Mouse (Mus musculus) thymus, postnatal 4 days (tissue): Measurements from ENCODE around the gene Zbtb16.

ENCODE experiments used
- DNase-seq: peaks from one replicate; pipeline ENCODE4 v3.0.0; 2021

Zbtb16 gene

GRCm38 (mm10) chr9:48696731-48697469 is 139.1 kb downstream of the Zbtb16 start:
- no peak for DNase-seq

- DNase-seq = peak; percentile 31
These were observed 139.7 kb downstream of the Zbtb16 start for GRCm38 (mm10) chr9:48696330-48696729.

- DNase-seq = no peak
These were observed 140.2 kb downstream of the Zbtb16 start for GRCm38 (mm10) chr9:48695796-48696195.

- DNase-seq = no peak
These were observed 141.4 kb downstream of the Zbtb16 start for GRCm38 (mm10) chr9:48694616-48695061.

- no peak for DNase-seq
These were observed 142.3 kb downstream of the Zbtb16 start for GRCm38 (mm10) chr9:48693696-48694095.

GRCm38 (mm10) chr9:48689718-48689980 is 146.4 kb downstream of the Zbtb16 start:
- no peak for DNase-seq

GRCm38 (mm10) chr9:48688859-48689717 is 146.9 kb downstream of the Zbtb16 start:
- no peak for DNase-seq

GRCm38 (mm10) chr9:48687891-48688290 is 148.1 kb downstream of the Zbtb16 start:
- no peak for DNase-seq

- DNase-seq = no peak
These were observed 150.3 kb downstream of the Zbtb16 start for GRCm38 (mm10) chr9:48685721-48686120.

GRCm38 (mm10) chr9:48684144-48684543 is 151.9 kb downstream of the Zbtb16 start:
- DNase-seq = no peak

GRCm38 (mm10) chr9:48681193-48681592 is 154.8 kb downstream of the Zbtb16 start:
- DNase-seq = no peak

- DNase-seq = no peak
These were observed 157.3 kb downstream of the Zbtb16 start for GRCm38 (mm10) chr9:48678426-48679358.

GRCm38 (mm10) chr9:48675151-48675790 is 160.8 kb downstream of the Zbtb16 start:
- no peak for DNase-seq

- no peak for DNase-seq
These were observed 161.5 kb downstream of the Zbtb16 start for GRCm38 (mm10) chr9:48674359-48675015.

- DNase-seq = no peak
These were observed 162.2 kb downstream of the Zbtb16 start for GRCm38 (mm10) chr9:48673804-48674203.

GRCm38 (mm10) chr9:48673213-48673612 is 162.8 kb downstream of the Zbtb16 start:
- DNase-seq = no peak

GRCm38 (mm10) chr9:48671841-48672240 is 164.2 kb downstream of the Zbtb16 start:
- no peak for DNase-seq

- no peak for DNase-seq
These were observed 165.9 kb downstream of the Zbtb16 start for GRCm38 (mm10) chr9:48670156-48670555.

GRCm38 (mm10) chr9:48669672-48670071 is 166.3 kb downstream of the Zbtb16 start:
- DNase-seq = no peak

GRCm38 (mm10) chr9:48666702-48667101 is 169.3 kb downstream of the Zbtb16 start:
- no peak for DNase-seq

GRCm38 (mm10) chr9:48663052-48663433 is 173.0 kb downstream of the Zbtb16 start:
- no peak for DNase-seq
